Mouse (Mus musculus) E14TG2a.4 (cell line): ENCODE results near the gene Zfr.

ENCODE experiments used
- H3K27me3 ChIP-seq: 2 replicates; pipeline ENCODE4 v1.6.1; 2014; ENCODE audit warnings: low read length, control low read depth; ENCODE audit not compliant: insufficient read depth
- H3K36me3 ChIP-seq: 2 replicates; pipeline ENCODE4 v1.6.1; 2014; ENCODE audit warnings: low read length, control low read depth; ENCODE audit not compliant: insufficient read depth
- H3K4me1 ChIP-seq: replicated peaks from 2 replicates; pipeline ENCODE4 v1.6.1; 2014; ENCODE audit warnings: low read depth, low read length, control low read depth
- H3K4me3 ChIP-seq: replicated peaks from 2 replicates; pipeline ENCODE4 v1.5.1; 2014; ENCODE audit warnings: mild to moderate bottlenecking, low read length
- H3K9me3 ChIP-seq: 2 replicates; pipeline ENCODE4 v1.6.1; 2014; ENCODE audit warnings: low read length, control low read depth
- CTCF ChIP-seq: conservative IDR thresholded peaks from 2 replicates; pipeline ENCODE4 v1.5.1; 2014; ENCODE audit warnings: low read length
- NANOG ChIP-seq: IDR thresholded peaks from 2 replicates; pipeline ENCODE4 v1.6.1; 2014; ENCODE audit warnings: borderline replicate concordance, low read length, mixed read lengths
- POU5F1 ChIP-seq: IDR thresholded peaks from 2 replicates; pipeline ENCODE4 v1.6.1; 2014; ENCODE audit warnings: low read length, borderline replicate concordance

The Zfr gene

GRCm38 (mm10) chr15:12231462-12231861 lies 113.8 kb downstream of the Zfr start:
- H3K27me3 ChIP-seq = no peaks in the 10 kb centered on the region
- H3K36me3 ChIP-seq = peaks cover 69% of the 10 kb centered on the region
- 0 out of 2 replicates have a peak overlapping the region, but pooled peaks have one; percentile 26 for H3K4me3 ChIP-seq
- peaks cover 78% of the 10 kb centered on the region for H3K4me1 ChIP-seq
- no peak for TF ChIP-seq POU5F1
- no peak; the same call in 1 of the 2 replicates for TF ChIP-seq CTCF
- TF ChIP-seq NANOG = no peak
- H3K9me3 ChIP-seq = no peaks in the 10 kb centered on the region

GRCm38 (mm10) chr15:12232429-12232828 lies 114.8 kb downstream of the Zfr start:
- H3K4me1 ChIP-seq = peaks cover 72% of the 10 kb centered on the region
- peak overlapping the region; percentile 29; the same call in 1 of the 2 replicates for H3K4me3 ChIP-seq
- no peaks in the 10 kb centered on the region for H3K27me3 ChIP-seq
- H3K36me3 ChIP-seq = peaks cover 69% of the 10 kb centered on the region
- TF ChIP-seq CTCF (no peak), POU5F1 (no peak), NANOG (no peak)
- no peaks in the 10 kb centered on the region for H3K9me3 ChIP-seq

- TF ChIP-seq POU5F1 = no peak
- H3K4me1 ChIP-seq = peaks cover 72% of the 10 kb centered on the region
- no peaks in the 10 kb centered on the region for H3K9me3 ChIP-seq
- H3K27me3 ChIP-seq = no peaks in the 10 kb centered on the region
- peaks cover 69% of the 10 kb centered on the region for H3K36me3 ChIP-seq
- H3K4me3 ChIP-seq = no peak overlapping the region; the same call in 1 of the 2 replicates
Measured at GRCm38 (mm10) chr15:12233021-12233420, 115.4 kb downstream of the Zfr start.
